Mouse (Mus musculus) activated CD4-positive, CD25-positive, alpha-beta regulatory T cell, adult 4 months (primary cell): ENCODE data around the gene Eif5a. TPM values are rescaled to one million over a fixed set of nuclear protein-coding genes. Genes with fewer than 3 reads are reported as not detected.
A peak's percentile ranks its signal among the peaks of the same experiment; 100 is the strongest.
"Not testable (repeated sequence)": the region's sequence is repeated elsewhere in the genome, so short reads cannot be mapped to it uniquely, and the experiment has no call there.

Experiments used
- ATAC-seq: one replicate; pipeline ENCODE4 v1.8.0; 2017
- polyA plus RNA-seq, 2 experiments: library from polyadenylated mRNA; unstranded; fragments of 100-300 nt; shearing (Covaris generic); gene quantifications; one replicate each; pipeline ENCODE4 v1.2.1; 2017

Eif5a gene
- polyA plus RNA-seq, result 1,000 to 10,000 TPM; 1,092 to 1,351 TPM

DNA sequence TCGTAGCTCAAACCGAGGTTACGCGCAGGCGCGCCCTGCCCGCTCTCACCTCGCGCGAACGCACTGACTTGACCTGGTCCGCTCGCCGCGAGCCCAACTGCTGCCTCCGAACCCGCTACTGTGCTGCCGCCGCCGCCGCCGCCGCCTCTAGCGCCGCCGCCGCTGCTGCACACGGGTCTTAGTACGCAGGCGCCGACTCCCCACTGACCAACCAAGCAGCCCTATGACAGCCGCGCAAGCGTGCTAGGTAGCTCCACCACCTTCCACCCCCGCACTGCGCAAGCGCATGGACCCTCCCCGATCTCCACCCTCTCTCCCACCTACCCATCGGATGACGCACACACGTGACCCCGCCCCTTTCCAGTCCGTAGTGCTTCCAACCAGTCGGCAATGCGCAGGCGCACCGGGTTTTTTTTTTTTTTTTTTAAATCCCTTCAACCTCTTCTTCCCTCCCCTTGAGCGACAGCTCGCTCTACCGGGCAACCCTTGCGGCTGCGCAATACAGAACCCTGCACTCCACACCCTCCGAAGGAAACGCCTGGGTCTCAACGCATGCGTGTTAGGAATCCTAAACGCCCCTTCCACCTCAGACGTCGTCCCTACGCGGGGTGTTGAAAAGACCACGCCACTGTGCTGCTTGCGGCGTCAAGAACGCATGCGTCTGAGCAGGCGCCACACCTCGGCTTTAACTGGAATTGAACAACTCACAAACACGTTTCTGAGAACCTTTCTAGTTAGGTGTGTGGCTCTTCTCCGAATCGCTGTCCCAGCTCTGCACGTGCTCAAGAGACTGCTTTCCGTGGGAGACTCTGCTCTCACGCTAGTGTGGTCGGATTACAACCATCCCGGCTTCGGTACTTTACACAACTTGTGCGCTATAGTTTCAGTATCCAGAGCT, at the start of gene Eif5a:
Gene Eif5a, minus strand, starts transcription at position 845 of the 898 bp plus-strand sequence.
- peak; percentile 77 for ATAC-seq

DNA sequence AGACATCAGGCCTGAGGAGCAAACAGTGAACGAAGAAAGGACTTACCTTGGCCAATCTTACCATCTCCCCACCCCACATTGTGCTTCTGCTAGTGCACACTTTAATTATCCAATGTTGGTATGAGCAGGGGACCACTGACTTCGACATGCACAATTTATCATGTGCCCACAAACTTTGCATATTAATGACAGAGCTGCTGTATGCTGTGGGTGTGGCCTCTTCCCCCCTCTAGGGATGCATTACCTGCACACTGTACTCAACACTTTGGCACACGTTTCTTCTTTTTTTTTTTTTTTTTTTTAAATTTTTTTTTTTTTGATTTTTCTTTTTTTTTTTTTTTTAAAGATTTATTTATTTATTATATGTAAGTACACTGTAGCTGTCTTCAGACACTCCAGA, 49.0 kb upstream of the Eif5a start:
- ATAC-seq, result no peak

DNA sequence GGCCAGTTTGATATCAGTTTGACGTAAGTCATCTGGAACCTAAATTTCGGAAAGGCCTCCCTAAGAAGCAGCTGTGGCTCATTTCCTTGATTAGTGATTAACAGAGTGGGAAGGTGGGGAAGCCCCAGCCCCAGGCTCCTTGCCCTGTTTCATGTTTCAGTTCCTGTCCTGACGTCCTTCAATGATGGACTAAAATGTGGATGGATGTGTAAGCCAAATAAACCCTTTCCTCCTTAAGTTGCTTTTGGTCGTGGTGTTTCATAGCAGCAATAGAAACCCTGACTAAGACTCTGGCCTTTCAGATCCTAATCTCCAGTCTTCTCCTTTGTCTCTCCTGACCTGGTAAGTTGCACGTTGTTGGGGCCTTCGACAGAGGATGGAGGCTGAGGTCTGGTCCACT, 48.5 kb upstream of the Eif5a start:
- ATAC-seq, result no peak

DNA sequence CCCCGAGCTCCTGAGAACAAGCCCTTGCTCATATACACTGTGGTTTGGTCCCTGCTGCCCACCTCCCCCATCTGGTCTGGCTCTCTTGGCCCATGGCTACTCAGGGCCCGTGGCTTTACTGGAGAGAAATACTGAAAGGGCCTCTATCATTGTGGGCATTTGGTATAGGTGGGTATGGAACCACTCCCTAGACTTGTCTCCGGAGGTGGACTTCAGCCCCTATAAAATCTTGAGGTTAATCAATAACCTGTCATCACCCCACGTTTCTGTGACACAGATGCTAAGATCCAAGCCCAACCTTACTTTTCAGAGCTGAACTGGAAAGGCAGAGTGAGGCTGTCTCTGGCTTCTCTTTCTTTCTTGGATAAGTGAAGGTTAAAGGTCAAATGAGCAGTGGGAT, 47.0 kb upstream of the Eif5a start:
- no peak for ATAC-seq

DNA sequence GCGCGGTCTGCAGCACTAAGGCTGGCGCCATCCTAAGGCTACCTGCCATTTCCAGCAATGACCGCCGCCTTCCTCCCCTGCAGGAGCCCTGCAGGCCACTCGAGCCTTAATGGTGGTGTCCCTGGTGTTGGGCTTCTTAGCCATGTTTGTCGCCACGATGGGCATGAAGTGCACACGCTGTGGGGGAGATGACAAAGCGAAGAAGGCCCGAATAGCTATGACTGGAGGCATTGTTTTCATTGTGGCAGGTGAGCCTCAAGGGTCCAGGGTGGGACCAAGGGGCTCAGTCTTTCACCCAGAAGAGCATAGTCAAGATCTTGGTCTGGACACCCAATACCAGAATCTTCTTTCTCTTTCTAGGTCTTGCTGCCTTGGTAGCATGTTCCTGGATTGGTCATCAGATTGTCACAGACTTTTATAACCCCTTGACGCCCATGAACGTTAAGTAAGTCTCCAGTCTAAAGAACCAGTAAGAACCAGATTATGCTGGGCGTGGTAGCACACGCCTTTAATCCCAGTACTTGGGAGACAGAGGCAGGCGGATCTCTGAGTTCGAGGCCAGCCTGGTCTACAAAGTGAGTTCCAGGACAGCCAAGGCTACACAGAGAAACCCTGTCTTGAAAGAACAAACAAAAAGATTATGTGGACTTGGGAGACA, 45.2 kb upstream of the Eif5a start:
- ATAC-seq, result no peak

DNA sequence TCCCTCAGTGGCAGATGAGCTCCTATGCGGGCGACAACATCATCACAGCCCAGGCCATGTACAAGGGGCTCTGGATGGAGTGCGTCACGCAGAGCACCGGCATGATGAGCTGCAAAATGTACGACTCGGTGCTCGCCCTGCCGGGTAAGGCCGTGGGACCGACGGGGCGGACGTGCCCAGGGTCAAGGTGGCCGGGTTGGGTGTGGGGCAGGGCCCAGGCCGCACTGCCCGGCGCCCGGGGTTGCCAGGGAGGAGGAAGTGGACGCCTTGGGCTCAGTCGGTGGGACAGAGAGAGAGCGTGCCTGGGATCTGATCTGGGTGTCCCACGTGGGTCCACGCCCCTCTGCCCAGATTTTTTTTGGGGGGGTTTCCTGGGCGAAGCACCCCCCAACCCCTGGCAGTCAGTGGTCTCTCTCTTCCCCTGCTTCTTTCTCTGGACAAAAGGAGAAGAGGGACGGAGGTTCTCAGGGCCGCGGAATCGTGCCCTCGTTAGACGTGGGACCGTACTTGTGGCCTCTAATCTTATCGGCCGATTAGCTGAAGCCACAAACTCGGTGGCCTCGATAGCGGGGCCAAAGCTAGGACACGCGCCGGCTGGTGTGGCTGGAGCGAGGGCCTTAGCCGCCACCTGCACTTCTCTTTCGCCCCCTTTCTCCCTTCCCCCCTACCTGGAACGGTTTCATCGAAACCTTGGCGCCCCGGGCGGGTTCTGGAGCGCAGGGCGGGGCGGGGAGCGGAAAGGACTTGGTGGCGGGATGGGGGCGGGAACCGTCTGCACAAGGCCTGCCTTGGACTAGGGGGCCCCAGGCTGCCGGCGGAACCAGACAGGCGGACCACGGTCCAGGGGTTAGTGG, 44.5 kb upstream of the Eif5a start:
- ATAC-seq, result no peak

DNA sequence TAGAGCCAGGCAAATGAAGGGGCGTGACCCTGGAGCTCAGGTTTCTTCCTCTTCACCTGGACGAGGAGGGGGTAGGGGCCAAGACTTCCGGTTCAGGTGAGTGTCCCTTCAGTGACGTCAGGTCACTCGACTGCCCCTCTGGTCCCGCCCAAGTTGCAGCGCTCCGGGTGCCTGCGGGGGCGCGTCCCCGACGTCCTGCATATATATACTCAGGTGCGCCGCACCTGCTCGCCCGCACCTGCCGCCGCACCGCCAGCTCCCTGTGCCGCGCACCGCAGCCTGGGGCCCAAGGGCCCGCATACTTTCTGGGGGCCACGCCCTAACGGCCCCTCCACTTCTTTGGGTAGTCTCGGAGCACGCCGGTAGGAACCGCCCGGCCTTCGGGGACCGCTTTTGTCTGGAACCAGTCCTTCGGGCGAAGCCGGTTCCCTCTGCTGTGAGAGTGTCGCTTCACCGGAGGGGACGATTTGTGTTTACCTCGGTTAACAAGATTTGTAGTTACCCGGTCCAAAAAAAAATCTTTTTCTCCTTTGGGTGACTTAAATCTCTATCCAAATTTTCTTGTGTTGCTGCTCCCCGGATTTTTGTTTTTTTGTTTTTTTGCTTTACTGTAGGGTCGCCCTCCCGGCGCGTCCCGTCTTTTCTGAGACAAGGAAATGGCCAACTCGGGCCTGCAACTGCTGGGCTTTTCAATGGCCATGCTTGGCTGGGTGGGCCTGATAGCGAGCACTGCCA, 43.7 kb upstream of the Eif5a start:
- ATAC-seq, result no peak

DNA sequence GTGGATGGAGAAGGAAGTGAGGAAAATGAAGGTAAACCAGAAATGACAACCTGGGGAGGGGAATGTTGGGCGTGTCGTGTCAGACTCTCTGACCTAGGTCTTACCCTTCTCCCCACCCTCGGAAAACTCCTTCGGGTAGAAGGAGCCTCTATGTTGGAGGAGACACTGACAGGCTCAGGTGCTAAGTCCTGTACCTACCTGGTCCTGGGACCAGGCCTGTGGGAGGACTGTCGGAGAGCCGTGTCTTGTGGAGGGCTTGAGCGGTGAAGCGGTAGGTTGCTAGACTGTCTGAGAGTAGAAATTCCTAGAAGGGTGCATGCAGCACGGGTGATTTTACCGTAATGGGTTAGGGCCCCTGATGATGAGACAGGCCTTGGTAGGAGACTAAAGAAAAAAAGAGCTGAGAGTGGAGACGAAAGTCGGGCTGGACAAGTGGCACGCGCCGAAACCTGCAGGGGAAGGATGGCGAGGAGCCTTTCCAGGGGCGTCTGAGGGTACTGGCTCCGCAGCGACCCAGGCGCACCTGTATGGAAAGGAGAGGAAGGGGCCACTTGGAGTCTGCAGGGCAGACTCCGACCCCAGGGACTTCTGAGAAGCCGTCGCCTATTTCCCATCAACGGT, 43.0 kb upstream of the Eif5a start, which contains the start of gene Cldn7:
Gene Cldn7, plus strand, starts transcription at position 130 of the 621 bp plus-strand sequence.
- no peak for ATAC-seq

DNA sequence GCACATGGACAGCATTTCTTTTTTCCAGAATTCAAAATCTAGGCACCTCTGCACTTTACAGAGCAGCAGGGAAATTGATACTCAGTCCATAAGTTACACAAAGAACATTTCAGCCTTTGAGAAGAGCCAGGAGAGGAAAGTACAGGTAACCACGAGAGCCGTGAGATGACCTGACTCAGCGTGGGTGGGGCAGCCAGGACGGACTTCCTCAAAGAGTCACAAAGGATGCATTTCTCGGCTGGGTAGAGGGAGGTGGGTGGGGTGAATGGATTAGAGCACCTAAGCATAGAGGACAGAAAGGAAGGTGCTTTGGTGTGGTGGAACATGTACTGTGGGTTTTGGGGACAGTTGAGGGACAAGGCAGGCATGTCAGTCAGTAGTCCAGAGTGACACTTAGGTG, 40.1 kb upstream of the Eif5a start:
- no peak for ATAC-seq

DNA sequence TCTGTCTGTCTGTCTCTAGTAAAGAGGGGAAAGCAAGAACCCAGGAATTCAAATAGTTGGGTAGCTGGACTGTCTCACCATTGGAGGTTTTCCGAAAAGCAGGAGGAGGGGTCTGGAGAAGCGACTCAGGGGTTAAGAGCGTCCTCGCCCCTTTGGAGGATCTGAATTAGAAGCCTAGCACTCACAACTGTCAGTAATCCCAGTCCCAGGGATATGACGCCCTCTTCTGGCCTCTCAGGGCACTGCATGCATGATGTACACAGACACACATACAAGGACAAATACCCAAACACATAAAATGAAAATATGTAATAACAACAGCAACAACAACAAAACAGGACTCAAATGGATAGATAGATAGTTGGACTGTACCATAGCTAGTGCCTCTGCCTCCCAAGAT, 38.9 kb upstream of the Eif5a start:
- ATAC-seq, result no peak

DNA sequence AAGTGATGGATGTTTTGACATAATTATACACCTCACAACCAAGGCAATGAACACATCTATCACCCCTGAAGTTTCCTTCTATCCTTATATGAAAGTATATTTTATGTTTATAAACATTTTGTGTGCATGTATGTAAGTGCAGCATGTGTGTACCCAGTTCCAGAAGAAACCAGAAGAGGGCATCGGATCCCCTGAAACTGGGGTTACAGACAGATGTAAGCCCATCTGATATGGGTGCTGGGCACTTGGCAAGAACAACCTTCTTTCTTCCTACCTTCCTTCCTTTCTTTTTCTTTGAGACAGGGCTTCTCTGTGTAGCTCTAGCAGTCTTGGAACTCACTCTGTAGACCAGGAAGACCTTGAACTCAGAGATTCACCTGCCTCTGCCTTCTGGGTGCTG, 34.5 kb upstream of the Eif5a start:
- no peak for ATAC-seq

DNA sequence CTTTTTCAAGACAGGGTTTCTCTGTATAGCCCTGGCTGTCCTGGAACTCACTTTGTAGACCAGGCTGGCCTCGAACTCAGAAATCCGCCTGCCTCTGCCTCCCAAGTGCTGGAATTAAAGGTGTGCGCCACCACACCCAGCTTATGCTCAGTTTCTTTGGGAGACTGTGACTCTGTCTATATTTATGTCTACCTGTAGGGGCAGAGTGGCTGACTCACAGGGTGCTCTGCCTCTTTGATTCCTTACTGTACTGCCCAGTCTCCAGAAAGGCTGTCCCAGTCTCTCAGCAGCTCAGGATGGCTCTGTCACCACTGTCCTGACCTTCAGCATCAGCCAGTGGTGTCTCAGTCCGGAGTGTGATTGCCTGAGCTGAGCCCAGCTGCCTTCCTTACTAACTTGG, 33.9 kb upstream of the Eif5a start:
- ATAC-seq, result not testable (repeated sequence)

DNA sequence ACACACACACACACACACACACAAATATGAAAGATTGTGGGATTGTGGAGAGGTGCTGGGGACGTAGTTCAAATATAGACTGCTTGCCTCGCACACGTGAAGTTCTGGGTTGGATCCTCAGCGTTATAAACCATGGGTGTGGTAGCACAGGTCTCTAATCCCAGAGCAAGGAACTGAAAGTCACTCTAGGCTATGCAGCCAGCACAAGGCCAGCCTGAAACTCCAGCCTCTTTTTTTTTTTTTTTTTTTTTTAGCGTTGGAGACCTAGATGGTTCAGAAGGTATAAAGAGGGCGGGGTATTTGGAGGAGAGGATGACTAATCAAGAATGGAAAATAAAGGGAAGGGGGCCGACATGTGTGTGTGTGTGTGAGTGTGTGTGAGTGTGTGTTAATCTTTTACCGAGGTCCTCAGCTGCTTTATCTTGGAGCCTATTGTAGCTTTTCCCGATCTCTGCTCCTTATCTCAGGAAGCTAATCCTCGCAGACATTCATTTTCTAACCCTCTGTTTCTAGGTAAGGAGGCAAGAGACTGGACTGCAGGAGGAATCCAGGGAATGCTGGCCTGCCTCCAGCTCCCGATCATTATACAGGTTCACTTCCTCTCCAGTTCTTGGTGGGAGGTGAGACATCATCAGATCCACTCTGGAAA, 31.6 kb upstream of the Eif5a start:
- ATAC-seq, result no peak

DNA sequence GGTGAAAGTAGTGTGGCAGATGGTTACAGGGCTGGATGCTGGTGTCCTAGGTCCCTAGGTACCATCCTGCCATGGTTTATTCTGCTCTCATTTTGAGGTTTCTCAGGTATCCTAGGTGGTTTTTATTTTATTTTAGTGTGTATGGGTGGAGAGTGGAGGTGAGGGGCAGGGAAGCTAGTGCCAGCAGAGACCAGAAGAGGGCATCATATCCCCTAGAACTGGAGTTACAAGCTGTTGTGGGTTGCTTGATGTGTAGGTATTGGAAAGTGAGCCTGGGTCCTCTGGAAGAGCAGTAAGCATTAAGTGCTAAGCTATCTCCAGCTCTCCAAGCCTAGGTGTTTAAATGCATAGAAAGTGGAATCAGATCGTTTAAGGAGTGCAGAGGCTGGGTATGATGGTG, 30.5 kb upstream of the Eif5a start:
- no peak for ATAC-seq

DNA sequence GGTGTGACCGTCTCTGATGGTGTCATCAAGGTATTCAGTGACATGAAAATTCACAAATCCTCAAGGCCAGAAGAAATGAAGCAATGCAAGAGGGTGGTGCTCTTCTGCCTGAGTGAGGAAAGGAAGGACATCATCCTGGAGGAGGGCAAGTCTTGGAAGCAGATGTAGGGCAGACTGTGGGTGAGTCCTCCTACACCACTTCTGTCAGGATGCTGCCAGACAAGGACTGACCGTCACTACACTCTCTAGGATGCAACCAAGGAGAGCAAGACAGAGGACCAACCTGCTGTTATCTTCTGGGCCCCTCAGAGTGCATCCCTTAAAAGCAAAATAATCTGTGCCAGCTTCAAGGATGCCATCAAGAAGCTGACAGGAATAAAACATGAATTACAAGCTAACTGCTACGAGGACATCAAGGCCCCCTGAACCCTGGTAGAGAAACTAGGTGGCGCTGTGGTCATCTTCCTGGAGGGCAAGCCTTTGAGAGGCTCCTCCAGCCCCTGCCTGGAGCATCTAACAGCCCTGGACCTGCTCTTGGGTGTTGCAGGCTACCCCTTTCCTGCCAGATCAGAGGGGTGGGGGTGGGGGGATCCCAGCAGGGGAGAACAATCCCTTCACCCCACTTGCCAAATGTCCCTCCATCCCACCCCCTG, 29.2 kb upstream of the Eif5a start:
- no peak for ATAC-seq

DNA sequence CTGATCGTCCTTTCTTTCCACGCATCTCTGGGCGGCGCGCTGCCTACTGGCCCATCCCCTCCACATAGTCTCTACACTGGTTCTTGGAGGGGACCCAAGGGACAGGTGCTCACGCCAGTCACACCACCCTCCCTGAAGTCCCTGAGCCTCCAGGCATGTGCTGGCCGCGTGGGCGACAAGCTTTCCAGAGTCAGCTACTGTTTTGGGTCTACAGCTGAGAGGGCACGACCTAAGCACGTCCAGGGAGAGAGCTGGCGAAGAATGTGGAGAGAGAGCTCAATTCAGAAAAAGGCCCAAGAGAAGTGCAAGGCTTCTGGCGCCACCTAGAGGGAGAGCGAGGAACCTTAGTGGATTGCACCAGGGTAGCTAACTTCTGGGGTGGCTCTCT, 27.0 kb upstream of the Eif5a start:
- peak; percentile 65 for ATAC-seq

DNA sequence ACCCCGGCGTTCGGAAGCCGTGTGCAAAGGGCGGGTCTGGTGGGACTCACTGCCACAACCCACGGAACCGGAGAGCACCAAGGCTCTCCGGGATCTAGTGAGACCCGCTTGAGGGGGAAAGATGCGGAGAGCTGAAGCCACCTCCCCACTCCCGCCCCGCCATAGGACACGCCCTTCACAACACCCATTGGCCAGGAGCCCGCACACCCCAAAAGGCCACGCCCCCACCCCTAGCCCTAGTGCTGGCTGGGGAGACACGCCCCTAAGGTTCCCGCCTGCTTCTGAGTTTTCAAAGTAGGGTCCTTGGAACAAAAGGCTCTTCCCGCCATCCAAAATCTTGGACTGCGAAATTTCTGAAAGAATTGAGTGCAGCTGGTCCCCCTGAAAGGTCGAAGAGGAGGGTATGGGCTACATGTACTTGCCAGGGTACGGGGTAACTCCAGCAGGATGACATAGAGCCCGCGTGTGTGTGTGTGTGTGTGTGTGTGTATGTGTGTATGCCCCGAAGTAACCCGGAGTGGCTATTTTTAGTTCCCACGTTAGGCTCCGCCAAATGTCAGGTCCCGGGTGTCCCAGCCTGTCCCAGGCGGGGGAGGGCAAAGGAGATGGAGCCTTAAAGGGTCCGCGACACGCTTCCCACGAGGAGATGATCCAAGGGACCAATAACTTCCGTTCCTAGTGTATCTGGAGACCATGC, 26.5 kb upstream of the Eif5a start, which contains the start of gene Slc2a4:
Gene Slc2a4, minus strand, starts transcription at position 123 of the 697 bp plus-strand sequence.
- peak; percentile 82 for ATAC-seq

DNA sequence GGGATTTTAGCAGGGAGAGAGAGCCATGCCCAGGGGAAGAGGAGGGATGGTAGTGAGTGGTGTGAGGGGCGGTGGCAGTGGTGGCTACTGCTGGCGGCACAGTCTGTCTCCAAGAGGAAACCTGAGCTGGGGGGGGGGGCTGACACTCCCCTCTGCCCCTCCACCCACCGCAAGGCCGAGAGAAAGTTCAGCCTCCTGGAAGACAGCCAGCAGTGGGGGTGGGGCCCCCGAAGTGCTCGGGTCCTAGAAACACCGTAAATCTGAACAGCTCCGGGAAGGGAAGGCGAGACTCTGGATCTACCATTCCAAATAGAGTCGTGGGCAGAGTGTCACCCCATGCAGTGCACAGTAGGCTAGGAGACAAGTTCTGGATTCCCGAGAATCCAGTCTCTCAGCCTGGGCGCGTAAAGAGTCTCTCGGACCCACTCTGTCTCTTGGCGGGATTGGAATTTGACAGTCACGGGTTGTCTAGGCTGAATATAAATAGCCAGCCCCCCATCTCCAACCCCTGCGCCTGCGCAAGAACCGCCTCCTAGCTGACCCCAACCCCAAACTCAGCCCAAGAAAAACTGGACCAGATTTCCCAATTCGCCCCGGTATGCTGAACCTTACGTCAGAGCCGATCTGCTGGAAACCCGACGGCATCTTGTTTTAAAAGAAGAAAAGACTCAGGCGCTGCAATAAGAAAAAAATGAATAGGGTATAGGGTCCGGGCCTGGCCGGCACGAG, 25.7 kb upstream of the Eif5a start:
- ATAC-seq, result no peak
